Mouse (Mus musculus) induced T-regulatory cell, adult 2 months (primary cell): Measurements from ENCODE around the gene BC067074.
"Not testable (repeated sequence)": the region's sequence is repeated elsewhere in the genome, so short reads cannot be mapped to it uniquely, and the experiment has no call there.

ENCODE experiments used
- DNase-seq: peaks from one replicate; pipeline ENCODE4 v3.0.0-alpha.2; 2012; ENCODE audit warnings: low read depth

Gene BC067074

GRCm38 (mm10) chr13:113374084-113374405 is 81.1 kb downstream of the BC067074 start:
- DNase-seq: no peak

DNA sequence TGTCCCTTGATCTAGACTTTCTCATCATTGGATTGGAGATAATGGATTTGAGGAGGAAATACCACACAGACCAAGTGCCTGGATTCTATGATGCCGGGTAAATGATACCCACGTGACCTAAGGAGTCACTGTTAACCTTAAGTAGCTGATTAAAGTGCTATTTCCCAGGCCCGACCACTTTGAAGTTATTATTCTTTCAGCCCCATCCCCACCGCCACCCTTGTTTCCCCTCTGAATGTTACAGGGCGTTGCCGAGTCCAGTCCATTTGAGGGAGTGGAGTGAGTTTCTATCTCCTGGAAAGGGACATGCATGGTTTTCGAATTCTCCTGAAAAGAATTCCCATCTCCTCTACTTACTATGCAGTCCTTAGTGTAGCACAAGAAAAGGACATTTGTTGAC is 84.7 kb downstream of the BC067074 start:
- DNase-seq: no peak

GRCm38 (mm10) chr13:113378980-113379410 is 86.0 kb downstream of the BC067074 start:
- DNase-seq: no peak

GRCm38 (mm10) chr13:113379766-113380309 is 86.9 kb downstream of the BC067074 start:
- no peak for DNase-seq

- no peak for DNase-seq
Observed at GRCm38 (mm10) chr13:113381710-113382109, 88.8 kb downstream of the BC067074 start.

DNA sequence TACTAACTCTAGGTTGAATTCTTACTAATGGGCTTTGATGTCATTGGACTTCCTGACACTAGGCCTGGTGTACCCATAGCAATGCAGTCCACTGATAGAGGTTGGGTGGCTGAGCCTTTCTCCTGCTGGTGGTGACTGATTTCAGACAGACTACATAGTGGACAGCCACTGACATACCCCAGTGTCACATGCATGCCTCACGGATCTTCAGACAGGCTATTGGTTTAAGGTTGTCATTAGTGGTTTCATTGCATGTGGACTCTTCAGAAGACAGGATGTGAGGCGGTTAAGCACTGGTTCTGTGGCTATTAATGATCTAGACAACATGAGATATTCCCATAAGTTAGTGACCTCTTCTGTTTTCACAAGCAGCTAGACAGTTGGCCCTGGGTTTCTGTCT is 89.2 kb downstream of the BC067074 start:
- no peak for DNase-seq

- DNase-seq: not testable (repeated sequence)
Observed at GRCm38 (mm10) chr13:113382770-113383169, 89.8 kb downstream of the BC067074 start.

GRCm38 (mm10) chr13:113393386-113393785 is 100.4 kb downstream of the BC067074 start:
- DNase-seq: no peak

DNA sequence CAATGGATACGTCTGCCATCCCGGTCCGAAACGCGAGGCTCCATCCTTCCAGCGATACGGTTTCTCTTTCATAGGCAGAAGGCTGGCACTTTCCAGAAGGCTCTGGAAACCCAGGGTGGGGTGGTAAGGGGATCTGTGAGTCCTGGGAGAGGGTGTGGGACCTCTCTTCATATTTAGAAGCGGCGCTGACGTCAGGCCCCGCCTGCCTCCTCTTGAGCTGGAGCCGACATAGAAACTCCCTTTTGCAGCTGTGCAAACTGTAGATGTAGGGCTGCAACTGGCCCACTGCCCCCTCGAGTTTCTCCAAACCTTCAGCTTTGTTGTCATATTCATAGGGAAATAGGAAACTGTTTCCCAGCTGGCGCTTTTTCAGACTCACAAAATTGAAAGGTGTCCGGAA is 101.6 kb downstream of the BC067074 start:
- no peak for DNase-seq

DNA sequence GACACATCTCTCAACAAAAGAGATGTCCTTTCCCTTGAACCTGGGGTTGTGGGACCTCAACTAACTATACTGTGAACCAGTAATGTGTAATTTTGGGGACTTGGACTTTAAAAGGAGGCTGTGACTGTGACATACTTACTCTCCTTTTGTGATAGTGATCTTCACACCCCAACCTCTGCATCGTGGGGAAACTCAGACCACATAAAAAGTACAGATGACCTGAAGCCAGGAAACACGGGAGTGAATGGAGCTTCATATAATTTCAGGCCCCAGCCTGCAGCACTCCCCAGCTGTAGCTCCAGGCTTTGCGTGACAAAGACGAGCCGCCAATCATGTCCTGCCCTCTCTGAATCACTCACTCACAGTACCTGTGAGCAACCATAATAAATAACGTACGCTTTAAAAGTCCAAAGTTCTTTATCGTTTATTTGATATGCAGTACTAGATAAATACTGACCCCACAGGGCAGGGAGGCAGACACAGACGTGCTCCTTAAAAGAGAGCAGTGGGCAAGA is 104.1 kb downstream of the BC067074 start:
- DNase-seq: peak; percentile 3

GRCm38 (mm10) chr13:113401373-113402010 is 108.5 kb downstream of the BC067074 start:
- DNase-seq: no peak

DNA sequence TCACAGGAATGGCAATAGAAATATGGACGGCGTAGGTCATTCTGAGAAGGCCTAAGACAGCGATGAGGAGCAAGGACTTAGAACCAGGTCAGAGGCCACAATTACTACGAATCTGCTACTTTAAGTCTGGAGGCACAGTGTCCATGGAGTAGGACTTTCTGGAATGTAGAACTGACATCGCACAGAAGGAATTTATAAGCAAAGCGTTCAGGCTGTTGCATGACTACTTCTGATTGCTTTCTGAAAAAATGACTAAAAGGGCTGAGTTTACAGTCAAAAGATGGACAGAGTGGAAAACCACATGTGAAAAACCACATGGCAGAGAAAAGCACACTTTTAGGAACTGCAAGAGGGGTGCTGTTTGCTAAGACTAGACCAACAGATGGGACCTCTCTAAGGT is 110.7 kb downstream of the BC067074 start:
- DNase-seq: no peak

DNA sequence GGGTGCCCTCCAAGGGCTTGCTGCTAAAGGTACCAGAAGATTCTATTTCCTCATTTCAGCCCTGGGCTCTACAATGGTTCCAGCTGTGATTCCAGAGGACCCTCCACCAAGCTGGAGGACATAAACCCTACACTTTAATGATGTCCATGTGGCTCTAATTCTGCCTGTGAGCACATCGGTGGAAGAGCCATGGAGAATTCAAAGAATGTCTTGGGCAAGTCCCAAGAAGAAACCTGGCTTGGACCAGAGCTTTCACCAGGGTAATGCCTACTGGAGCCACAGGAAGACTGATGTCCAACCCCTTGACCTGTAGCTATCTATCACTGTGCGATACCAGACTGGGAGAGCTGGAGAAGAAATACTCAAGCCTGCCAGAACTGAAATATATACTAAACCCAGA is 111.2 kb downstream of the BC067074 start:
- no peak for DNase-seq

- DNase-seq: no peak
Observed at GRCm38 (mm10) chr13:113409941-113410340, 117.0 kb downstream of the BC067074 start.

DNA sequence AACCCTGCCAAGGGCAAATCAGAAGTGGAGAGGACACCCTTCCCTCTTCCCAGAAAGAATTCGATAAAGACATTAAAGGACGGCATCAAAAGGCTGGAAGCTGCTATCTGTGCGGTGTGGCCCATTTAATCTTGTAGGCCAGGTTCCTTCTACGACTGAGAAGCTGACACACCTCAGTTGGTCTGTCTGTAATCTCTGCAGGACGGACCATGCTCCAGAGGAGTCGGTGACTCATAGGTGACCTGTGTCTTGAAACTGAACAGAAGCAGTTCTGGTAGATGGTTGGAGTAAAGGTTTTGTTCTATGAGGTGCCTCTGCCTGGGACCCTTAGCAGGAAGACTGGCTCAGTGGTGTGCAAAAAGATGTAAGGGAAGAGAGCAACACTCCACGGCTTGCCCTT is 122.6 kb downstream of the BC067074 start:
- DNase-seq: no peak

GRCm38 (mm10) chr13:113416986-113417385 is 124.0 kb downstream of the BC067074 start:
- DNase-seq: no peak

GRCm38 (mm10) chr13:113417757-113418483 is 125.0 kb downstream of the BC067074 start:
- peak; percentile 11 for DNase-seq

DNA sequence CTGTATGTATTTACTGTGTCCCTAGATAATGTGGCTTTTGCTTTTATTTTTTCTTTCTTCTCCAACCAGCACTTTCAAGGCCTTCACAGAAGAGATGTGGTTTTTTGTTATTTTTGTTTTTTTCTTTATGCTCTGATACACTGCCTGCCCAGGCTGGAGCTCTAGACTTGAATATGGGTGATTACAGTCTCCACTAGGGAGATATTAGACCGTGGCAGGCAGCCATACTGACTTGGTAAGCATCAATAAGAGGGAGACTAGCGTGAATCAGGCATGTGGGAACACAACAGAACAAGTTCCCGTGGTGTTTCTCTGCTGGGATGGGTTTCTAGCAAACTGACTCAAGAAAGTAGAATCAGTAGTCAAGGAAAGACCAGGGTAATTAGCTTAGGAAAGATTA is 125.7 kb downstream of the BC067074 start:
- DNase-seq: no peak

DNA sequence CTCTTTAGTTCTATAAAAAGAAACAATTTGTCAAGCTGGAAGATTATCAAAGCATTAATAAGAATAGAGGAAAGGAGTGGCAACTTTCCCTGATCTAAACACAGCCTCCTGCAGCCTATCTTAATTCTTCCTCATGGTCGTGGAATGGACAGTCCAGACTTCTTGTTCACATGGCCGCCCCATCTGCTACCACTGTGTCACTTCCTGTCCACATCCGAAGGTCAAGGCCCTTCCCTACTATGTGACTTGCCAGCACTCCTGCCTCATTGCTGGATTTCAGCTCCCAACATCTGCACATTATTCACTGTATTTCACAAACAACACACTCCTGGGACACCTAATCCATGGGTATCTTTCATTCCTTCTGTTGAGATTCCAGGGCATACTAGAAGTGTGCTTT is 128.5 kb downstream of the BC067074 start:
- DNase-seq: no peak

DNA sequence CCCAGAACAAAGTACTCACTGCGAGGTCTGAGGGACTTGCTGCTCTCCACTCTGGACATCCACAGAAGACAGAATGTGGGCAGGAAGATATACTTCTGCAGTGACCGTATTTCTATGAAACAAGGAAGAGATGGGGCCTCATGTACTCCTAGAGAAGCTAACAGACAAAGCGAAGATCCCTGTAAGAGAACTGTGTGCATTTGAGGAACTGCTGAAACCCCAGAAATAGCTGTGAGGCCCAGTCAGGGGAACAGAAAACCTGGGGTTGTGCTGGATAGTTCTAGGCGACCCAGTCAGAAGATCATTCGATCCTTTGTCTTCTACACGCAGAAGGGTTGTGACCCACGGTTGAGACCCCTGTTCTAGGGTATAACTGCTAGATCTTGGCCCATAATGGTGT is 130.9 kb downstream of the BC067074 start:
- no peak for DNase-seq

DNA sequence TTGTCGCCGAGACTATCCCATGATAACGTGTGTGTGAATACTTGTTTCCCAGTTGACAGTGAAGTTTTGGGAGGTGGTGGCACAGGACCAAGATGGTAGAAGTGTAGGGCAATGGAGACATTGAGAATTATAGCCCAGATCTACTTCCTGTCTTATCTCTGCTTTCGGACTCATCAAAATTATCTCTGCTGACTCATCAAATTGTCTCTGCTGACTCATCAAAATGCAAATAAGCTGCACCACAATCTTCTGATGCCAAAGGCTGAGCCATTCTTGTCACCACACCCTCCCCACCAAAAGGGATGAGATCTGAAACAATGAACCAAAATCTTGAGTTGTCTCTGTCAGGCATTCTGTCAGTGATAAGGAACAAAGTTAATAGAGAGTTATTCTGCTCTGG is 132.9 kb downstream of the BC067074 start:
- peak; percentile 34 for DNase-seq
